Mouse (Mus musculus) lung, postnatal 0 days (tissue): ENCODE results near the gene Samd10.

ENCODE experiments used
- CTCF ChIP-seq: IDR thresholded peaks from 2 replicates; pipeline ENCODE4 v1.5.1; 2016; ENCODE audit warnings: antibody characterized with exemption, mild to moderate bottlenecking
- EP300 ChIP-seq: IDR thresholded peaks from 2 replicates; pipeline ENCODE4 v1.6.1; 2016; ENCODE audit warnings: antibody characterized with exemption, mild to moderate bottlenecking, control low read depth

GRCm38 (mm10) chr2:181602367-181602766 is 3.4 kb upstream of the Samd10 start:
- no peak for TF ChIP-seq EP300
- TF ChIP-seq CTCF = no peak
